Mouse (Mus musculus) lung, adult 2 months (tissue): Measurements from ENCODE around the gene Bckdhb.

Experiments
- CTCF ChIP-seq: fragments of 200-500 bp; IDR thresholded peaks from 2 replicates; pipeline ENCODE4 v1.5.1; 2011; ENCODE audit warnings: mild to moderate bottlenecking, low read length, control low read depth; ENCODE audit not compliant: insufficient read depth
- POLR2A ChIP-seq: fragments of 200-500 bp; IDR thresholded peaks from 2 replicates; pipeline ENCODE4 v1.6.1; 2011; ENCODE audit warnings: low read depth, mild to moderate bottlenecking, control low read depth, low read length, borderline replicate concordance; ENCODE audit errors: extremely low read depth

DNA sequence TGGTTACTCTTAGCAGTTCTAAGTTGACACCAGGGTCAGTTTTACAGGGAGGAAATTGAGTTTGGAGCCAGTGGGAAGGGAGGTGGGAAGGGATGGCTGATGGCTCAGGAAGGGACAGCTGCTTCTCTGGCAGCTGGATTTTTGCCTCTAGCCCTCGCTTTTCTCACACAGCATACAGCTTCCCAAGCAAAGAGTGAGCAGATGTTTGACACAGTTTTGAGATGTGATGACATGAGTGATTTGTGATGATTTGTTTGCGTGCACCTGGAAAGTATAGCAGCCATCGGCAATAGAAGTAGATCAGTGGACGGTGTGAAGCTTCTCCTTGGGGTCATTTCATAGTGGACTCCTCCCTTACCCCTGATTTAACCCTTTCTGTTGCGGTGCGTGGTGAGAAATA, 96.2 kb downstream of the Bckdhb start:
- no peak for TF ChIP-seq POLR2A
- no peak for TF ChIP-seq CTCF
